Mouse (Mus musculus): ENCODE results near the gene Ikzf1. TPM values are rescaled to one million over a fixed set of nuclear protein-coding genes. Genes with fewer than 3 reads are reported as not detected.

Gene Ikzf1
- polyA plus RNA-seq, 1 experiment, result 3.7 TPM

- TF ChIP-seq POLR2A (IDR thresholded peaks at IDR 0.05; ENCODE audit: extremely low read depth, insufficient read depth, low read length), result no peak
- no peak for TF ChIP-seq CTCF (IDR thresholded peaks at IDR 0.05; ENCODE audit: extremely low read depth, insufficient read depth, low read length)
- Histone ChIP-seq H3K4me3 (ENCODE audit: insufficient read depth, low read length) (no peak overlapping the region), H3K27ac (ENCODE audit: insufficient read depth, low read length) (no peak overlapping the region), H3K4me1 (ENCODE audit: control insufficient read depth, insufficient read depth, low read length) (no peaks in the 10 kb centered on the region)
Observed at GRCm38 (mm10) chr11:11695211-11695887, 10.5 kb downstream of the Ikzf1 start.

DNA sequence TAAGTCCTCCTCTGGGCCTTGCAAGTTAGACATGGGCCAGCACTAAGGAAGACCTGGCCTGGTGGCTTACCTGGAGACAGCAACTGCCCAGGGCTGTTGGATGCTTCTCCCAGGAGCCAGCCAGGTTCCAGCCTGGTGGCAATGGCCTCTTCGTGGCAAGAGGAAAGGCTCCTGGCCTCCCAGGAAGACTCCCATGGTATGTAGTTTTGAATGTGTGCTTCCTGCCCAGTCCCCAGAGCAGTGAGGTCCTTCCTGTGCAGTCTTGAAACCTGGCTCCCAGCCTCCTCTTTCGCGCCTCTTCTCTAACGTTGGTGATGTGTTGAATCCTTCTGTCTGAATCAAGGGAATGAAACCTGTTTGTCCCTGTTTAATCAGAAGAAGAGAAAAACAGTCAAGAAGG, 11.1 kb downstream of the Ikzf1 start:
- Histone ChIP-seq H3K4me1 (ENCODE audit: control insufficient read depth, insufficient read depth, low read length) (no peaks in the 10 kb centered on the region), H3K4me3 (ENCODE audit: insufficient read depth, low read length) (no peak overlapping the region), H3K27ac (ENCODE audit: insufficient read depth, low read length) (no peak overlapping the region)
- TF ChIP-seq POLR2A (IDR thresholded peaks at IDR 0.05; ENCODE audit: extremely low read depth, insufficient read depth, low read length) (no peak), CTCF (IDR thresholded peaks at IDR 0.05; ENCODE audit: extremely low read depth, insufficient read depth, low read length) (no peak)

DNA sequence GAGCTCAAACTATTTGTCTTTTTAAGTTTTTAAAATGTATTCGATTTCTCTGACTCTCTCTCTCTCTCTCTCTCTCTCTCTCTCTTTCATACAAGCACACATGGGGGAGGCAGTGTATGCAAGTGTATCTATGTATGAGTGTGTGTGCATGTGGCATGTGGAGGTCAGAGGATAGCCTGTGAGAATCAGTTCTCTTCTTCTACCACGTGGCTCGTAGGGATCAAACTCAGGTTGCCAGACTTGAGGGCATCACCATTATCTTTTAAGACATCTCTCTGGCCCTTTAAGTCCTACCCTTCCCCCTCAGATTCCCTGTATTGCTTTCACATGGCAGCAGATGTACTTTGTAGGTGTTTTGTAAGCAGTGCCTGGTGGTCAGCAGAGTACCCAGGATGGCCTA, 12.0 kb downstream of the Ikzf1 start:
- Histone ChIP-seq H3K4me3 (ENCODE audit: insufficient read depth, low read length) (no peak overlapping the region), H3K27ac (ENCODE audit: insufficient read depth, low read length) (no peak overlapping the region), H3K4me1 (ENCODE audit: control insufficient read depth, insufficient read depth, low read length) (no peaks in the 10 kb centered on the region)
- TF ChIP-seq CTCF (IDR thresholded peaks at IDR 0.05; ENCODE audit: extremely low read depth, insufficient read depth, low read length) (no peak), POLR2A (IDR thresholded peaks at IDR 0.05; ENCODE audit: extremely low read depth, insufficient read depth, low read length) (no peak)

DNA sequence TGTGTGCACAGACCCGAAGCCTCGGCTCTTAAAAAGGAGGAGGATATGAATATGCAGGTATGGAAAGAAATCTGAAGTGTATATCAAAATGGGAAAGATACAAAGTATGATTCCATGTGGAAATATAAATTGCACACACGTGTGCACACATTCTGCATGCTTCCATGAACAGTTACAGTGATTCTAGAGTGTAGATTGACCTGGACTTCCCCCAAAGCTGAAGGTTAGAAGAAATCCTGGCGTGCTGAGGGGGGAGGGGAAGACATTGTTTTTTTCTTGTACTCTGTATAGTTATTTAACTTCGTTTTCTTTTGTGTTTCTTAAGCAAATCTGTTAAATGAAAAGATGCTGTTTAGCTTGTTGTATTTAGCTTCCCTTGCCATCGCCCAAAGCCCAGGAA, 16.6 kb downstream of the Ikzf1 start:
- Histone ChIP-seq H3K27ac (ENCODE audit: insufficient read depth, low read length) (no peak overlapping the region), H3K4me1 (ENCODE audit: control insufficient read depth, insufficient read depth, low read length) (no peaks in the 10 kb centered on the region)
- no peak for TF ChIP-seq POLR2A (IDR thresholded peaks at IDR 0.05; ENCODE audit: extremely low read depth, insufficient read depth, low read length)

GRCm38 (mm10) chr11:11703776-11704175, 19.0 kb downstream of the Ikzf1 start:
- Histone ChIP-seq H3K4me1 (ENCODE audit: control insufficient read depth, insufficient read depth, low read length) (no peaks in the 10 kb centered on the region), H3K4me3 (ENCODE audit: insufficient read depth, low read length) (no peak overlapping the region), H3K27ac (ENCODE audit: insufficient read depth, low read length) (no peak overlapping the region)
- TF ChIP-seq CTCF (IDR thresholded peaks at IDR 0.05; ENCODE audit: extremely low read depth, insufficient read depth, low read length) (no peak), POLR2A (IDR thresholded peaks at IDR 0.05; ENCODE audit: extremely low read depth, insufficient read depth, low read length) (no peak)

More for the DNA sequence above, 16.6 kb downstream of the Ikzf1 start:
- no peak overlapping the region for H3K4me3 ChIP-seq (ENCODE audit: insufficient read depth, low read length)

GRCm38 (mm10) chr11:11708154-11708719, 23.4 kb downstream of the Ikzf1 start:
- TF ChIP-seq CTCF (IDR thresholded peaks at IDR 0.05; ENCODE audit: extremely low read depth, insufficient read depth, low read length) (no peak), POLR2A (IDR thresholded peaks at IDR 0.05; ENCODE audit: extremely low read depth, insufficient read depth, low read length) (no peak)

GRCm38 (mm10) chr11:11709311-11709710, 24.5 kb downstream of the Ikzf1 start:
- TF ChIP-seq POLR2A (IDR thresholded peaks at IDR 0.05; ENCODE audit: extremely low read depth, insufficient read depth, low read length), result no peak
- no peak for TF ChIP-seq CTCF (IDR thresholded peaks at IDR 0.05; ENCODE audit: extremely low read depth, insufficient read depth, low read length)
- H3K4me3 ChIP-seq (ENCODE audit: insufficient read depth, low read length), result no peak overlapping the region
- H3K4me1 ChIP-seq (ENCODE audit: control insufficient read depth, insufficient read depth, low read length), result no peaks in the 10 kb centered on the region
- H3K27ac ChIP-seq (ENCODE audit: insufficient read depth, low read length), result no peak overlapping the region

More at GRCm38 (mm10) chr11:11708154-11708719, 23.4 kb downstream of the Ikzf1 start:
- Histone ChIP-seq H3K27ac (ENCODE audit: insufficient read depth, low read length) (no peak overlapping the region), H3K4me3 (ENCODE audit: insufficient read depth, low read length) (no peak overlapping the region), H3K4me1 (ENCODE audit: control insufficient read depth, insufficient read depth, low read length) (no peaks in the 10 kb centered on the region)

DNA sequence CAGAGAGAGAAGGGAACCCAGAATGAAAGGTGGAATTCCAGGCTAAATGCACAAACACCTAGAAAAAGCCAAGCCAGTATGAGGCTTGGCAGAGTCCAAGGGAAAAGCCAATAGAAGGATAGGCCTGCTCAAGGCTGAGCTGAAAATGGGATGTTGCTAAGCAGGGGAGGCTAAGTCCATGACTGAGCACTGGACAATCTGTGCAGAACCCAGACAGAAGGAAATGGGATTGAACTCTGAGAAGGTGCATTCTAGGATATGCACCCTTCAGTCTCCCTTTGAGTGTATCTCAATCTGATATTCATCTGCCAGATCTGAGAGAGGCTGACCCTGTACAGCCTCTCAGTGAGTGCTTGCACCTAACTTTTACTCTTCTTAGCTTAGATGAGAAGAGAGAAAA, 25.9 kb downstream of the Ikzf1 start:
- no peak for TF ChIP-seq CTCF (IDR thresholded peaks at IDR 0.05; ENCODE audit: extremely low read depth, insufficient read depth, low read length)
- TF ChIP-seq POLR2A (IDR thresholded peaks at IDR 0.05; ENCODE audit: extremely low read depth, insufficient read depth, low read length), result no peak
- H3K4me3 ChIP-seq (ENCODE audit: insufficient read depth, low read length), result no peak overlapping the region
- no peak overlapping the region for H3K27ac ChIP-seq (ENCODE audit: insufficient read depth, low read length)
- no peaks in the 10 kb centered on the region for H3K4me1 ChIP-seq (ENCODE audit: control insufficient read depth, insufficient read depth, low read length)

GRCm38 (mm10) chr11:11711748-11712147, 26.9 kb downstream of the Ikzf1 start:
- Histone ChIP-seq H3K4me3 (ENCODE audit: insufficient read depth, low read length) (no peak overlapping the region), H3K4me1 (ENCODE audit: control insufficient read depth, insufficient read depth, low read length) (no peaks in the 10 kb centered on the region), H3K27ac (ENCODE audit: insufficient read depth, low read length) (no peak overlapping the region)
- TF ChIP-seq CTCF (IDR thresholded peaks at IDR 0.05; ENCODE audit: extremely low read depth, insufficient read depth, low read length) (no peak), POLR2A (IDR thresholded peaks at IDR 0.05; ENCODE audit: extremely low read depth, insufficient read depth, low read length) (no peak)

DNA sequence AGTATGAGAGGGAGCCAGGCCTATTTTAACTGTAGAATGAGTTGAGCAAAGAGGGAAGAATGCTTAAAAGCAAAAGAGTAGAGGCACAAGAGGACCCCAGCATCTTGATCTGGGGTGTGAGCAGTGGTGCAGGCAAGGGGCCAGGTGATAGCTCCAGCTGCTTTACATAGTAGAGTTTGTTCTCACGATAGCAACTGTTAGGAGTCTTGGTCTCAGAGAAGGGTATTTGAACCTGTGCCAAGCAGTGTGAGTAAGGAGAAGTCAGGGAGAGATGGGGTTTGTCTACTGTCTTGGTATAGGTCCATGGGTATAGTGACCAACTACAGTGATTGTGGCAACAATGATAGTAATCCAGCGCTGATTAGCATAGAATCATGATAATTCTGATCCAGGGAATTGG, 29.9 kb downstream of the Ikzf1 start:
- no peak overlapping the region for H3K27ac ChIP-seq (ENCODE audit: insufficient read depth, low read length)
- no peak overlapping the region for H3K4me3 ChIP-seq (ENCODE audit: insufficient read depth, low read length)
- TF ChIP-seq POLR2A (IDR thresholded peaks at IDR 0.05; ENCODE audit: extremely low read depth, insufficient read depth, low read length), result no peak
- TF ChIP-seq CTCF (IDR thresholded peaks at IDR 0.05; ENCODE audit: extremely low read depth, insufficient read depth, low read length), result no peak
- H3K4me1 ChIP-seq (ENCODE audit: control insufficient read depth, insufficient read depth, low read length), result no peaks in the 10 kb centered on the region
